Mouse (Mus musculus): Measurements from ENCODE around the gene Gstm2.
"Not testable (repeated sequence)": the region's sequence is repeated elsewhere in the genome, so short reads cannot be mapped to it uniquely, and the experiment has no call there.

Gene Gstm2

GRCm38 (mm10) chr3:107986041-107986562 is at the start of gene Gstm2:
TSS of gene Gstm2 (minus strand) at chr3:107986453.
- in situ Hi-C loops (cut with MboI; ENCODE audit: low pct_unique_long_range_greater_than_20kb in 1 of 2, low sequenced_read_pairs in 2 of 2, unreplicated experiment in 1 of 2): no loop called here

- in situ Hi-C loops (cut with MboI; ENCODE audit: low pct_unique_long_range_greater_than_20kb in 1 of 2, low sequenced_read_pairs in 2 of 2, unreplicated experiment in 1 of 2): no loop called here
Observed at GRCm38 (mm10) chr3:108033156-108033555, 46.9 kb upstream of the Gstm2 start.

GRCm38 (mm10) chr3:108032113-108032512 is 45.9 kb upstream of the Gstm2 start:
- in situ Hi-C loops (cut with MboI; ENCODE audit: low pct_unique_long_range_greater_than_20kb in 1 of 2, low sequenced_read_pairs in 2 of 2, unreplicated experiment in 1 of 2): no loop called here

GRCm38 (mm10) chr3:108028641-108029365 is 42.5 kb upstream of the Gstm2 start:
- in situ Hi-C loops (cut with MboI; ENCODE audit: low pct_unique_long_range_greater_than_20kb in 1 of 2, low sequenced_read_pairs in 2 of 2, unreplicated experiment in 1 of 2): no loop called here

- in situ Hi-C loops (cut with MboI; ENCODE audit: low pct_unique_long_range_greater_than_20kb in 1 of 2, low sequenced_read_pairs in 2 of 2, unreplicated experiment in 1 of 2): no loop called here
Observed at GRCm38 (mm10) chr3:108026597-108026996, 40.3 kb upstream of the Gstm2 start.

- in situ Hi-C loops (cut with MboI; ENCODE audit: low pct_unique_long_range_greater_than_20kb in 1 of 2, low sequenced_read_pairs in 2 of 2, unreplicated experiment in 1 of 2): no loop called here
Observed at GRCm38 (mm10) chr3:108026049-108026448, 39.8 kb upstream of the Gstm2 start.

GRCm38 (mm10) chr3:108025318-108025717 is 39.1 kb upstream of the Gstm2 start:
- in situ Hi-C loops (cut with MboI; ENCODE audit: low pct_unique_long_range_greater_than_20kb in 1 of 2, low sequenced_read_pairs in 2 of 2, unreplicated experiment in 1 of 2): no loop called here

- in situ Hi-C loops (cut with MboI; ENCODE audit: low pct_unique_long_range_greater_than_20kb in 1 of 2, low sequenced_read_pairs in 2 of 2, unreplicated experiment in 1 of 2): no loop called here
Observed at GRCm38 (mm10) chr3:108022650-108023049, 36.4 kb upstream of the Gstm2 start.

- in situ Hi-C loops (cut with MboI; ENCODE audit: low pct_unique_long_range_greater_than_20kb in 1 of 2, low sequenced_read_pairs in 2 of 2, unreplicated experiment in 1 of 2): not testable (repeated sequence)
Observed at GRCm38 (mm10) chr3:108020351-108021022, 34.2 kb upstream of the Gstm2 start.

- in situ Hi-C loops (cut with MboI; ENCODE audit: low pct_unique_long_range_greater_than_20kb in 1 of 2, low sequenced_read_pairs in 2 of 2, unreplicated experiment in 1 of 2): not testable (repeated sequence)
Observed at GRCm38 (mm10) chr3:108019226-108019625, 33.0 kb upstream of the Gstm2 start.

- in situ Hi-C loops (cut with MboI; ENCODE audit: low pct_unique_long_range_greater_than_20kb in 1 of 2, low sequenced_read_pairs in 2 of 2, unreplicated experiment in 1 of 2): no loop called here
Observed at GRCm38 (mm10) chr3:108018190-108018820, 32.1 kb upstream of the Gstm2 start.

GRCm38 (mm10) chr3:108017473-108018189 is 31.4 kb upstream of the Gstm2 start, which contains the start of gene Gstm1:
TSS of gene Gstm1 (minus strand) at chr3:108017973.
- in situ Hi-C loops (cut with MboI; ENCODE audit: low pct_unique_long_range_greater_than_20kb in 1 of 2, low sequenced_read_pairs in 2 of 2, unreplicated experiment in 1 of 2): no loop called here

- in situ Hi-C loops (cut with MboI; ENCODE audit: low pct_unique_long_range_greater_than_20kb in 1 of 2, low sequenced_read_pairs in 2 of 2, unreplicated experiment in 1 of 2): not testable (repeated sequence)
Observed at GRCm38 (mm10) chr3:108016468-108016867, 30.2 kb upstream of the Gstm2 start.

- in situ Hi-C loops (cut with MboI; ENCODE audit: low pct_unique_long_range_greater_than_20kb in 1 of 2, low sequenced_read_pairs in 2 of 2, unreplicated experiment in 1 of 2): loop anchor here in 1 of 2 experiments (5.0 kb wide), 1 partner anchor 48 kb away; the partner anchor contains the start of gene Gstm3
Observed at GRCm38 (mm10) chr3:108014974-108015346, 28.7 kb upstream of the Gstm2 start.

GRCm38 (mm10) chr3:108014098-108014973 is 28.1 kb upstream of the Gstm2 start:
- in situ Hi-C loops (cut with MboI; ENCODE audit: low pct_unique_long_range_greater_than_20kb in 1 of 2, low sequenced_read_pairs in 2 of 2, unreplicated experiment in 1 of 2): loop anchor here in 1 of 2 experiments (5.0 kb wide), 1 partner anchor 47 kb away; the partner anchor contains the start of gene Gstm3

GRCm38 (mm10) chr3:108013331-108013871 is 27.1 kb upstream of the Gstm2 start:
- in situ Hi-C loops (cut with MboI; ENCODE audit: low pct_unique_long_range_greater_than_20kb in 1 of 2, low sequenced_read_pairs in 2 of 2, unreplicated experiment in 1 of 2): loop anchor here in 1 of 2 experiments (5.0 kb wide), 1 partner anchor 46 kb away; the partner anchor contains the start of gene Gstm3

GRCm38 (mm10) chr3:108011558-108011957 is 25.3 kb upstream of the Gstm2 start:
- in situ Hi-C loops (cut with MboI; ENCODE audit: low pct_unique_long_range_greater_than_20kb in 1 of 2, low sequenced_read_pairs in 2 of 2, unreplicated experiment in 1 of 2): loop anchor here in 1 of 2 experiments (5.0 kb wide), 1 partner anchor 44 kb away; the partner anchor contains the start of gene Gstm3

Measured in mouse embryonic stem cell (cell line).